Mouse (Mus musculus) gastrocnemius, postnatal 4 days (tissue): ENCODE measurements around the gene Chrna1. TPM values are rescaled to one million over a fixed set of nuclear protein-coding genes. Genes with fewer than 3 reads are reported as not detected.

Source experiments
- DNase-seq, 2 experiments: peaks; one replicate each; pipeline ENCODE4 v3.0.0; 2021 to 2022; ENCODE audit warnings: low spot score in 2 of 2, mixed read lengths in 2 of 2
- long read RNA-seq, 2 experiments: library from polyadenylated mRNA; stranded (forward); transcript quantifications; one replicate each; pipeline ENCODE4 v2.0.0; 2021
- total RNA-seq, 2 experiments: library from RNA; stranded (reverse); gene quantifications; 2 replicates each; pipeline ENCODE4 v1.2.3; 2021

Chrna1 gene
- total RNA-seq, result 10 to 100 TPM; 48.3 to 50.8 TPM
- long read RNA-seq, experiment 1, full-length matches to known transcripts, result 213 of 222 reads
- long read RNA-seq, experiment 1, partial matches to known transcripts, result 7 of 222 reads
- long read RNA-seq, experiment 1, other reads (novel, unspliced or antisense), result 2 of 222 reads
- long read RNA-seq, experiment 2, full-length matches to known transcripts, result 225 of 235 reads
- long read RNA-seq, experiment 2, partial matches to known transcripts, result 2 of 235 reads
- long read RNA-seq, experiment 2, other reads (novel, unspliced or antisense), result 8 of 235 reads

DNA sequence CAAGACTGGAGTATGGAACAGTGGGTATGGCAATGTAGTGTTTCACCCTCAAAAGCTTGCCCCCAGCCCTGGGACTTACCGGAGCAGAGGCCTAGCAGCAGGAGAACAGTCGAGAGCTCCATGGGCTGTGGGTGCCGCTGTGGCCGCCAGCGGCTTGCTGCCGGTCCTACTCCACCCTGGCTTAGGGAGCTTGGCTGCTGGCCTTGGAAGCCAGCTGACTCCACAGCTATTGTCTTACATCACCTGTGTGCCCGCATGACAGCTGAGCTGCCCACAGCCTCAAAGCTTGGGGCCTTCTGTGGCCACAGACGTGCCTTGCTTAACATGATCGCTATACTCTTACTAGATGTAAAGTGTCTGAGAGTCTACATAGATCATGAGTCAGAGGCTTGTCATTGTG lies at the start of gene Chrna1:
Gene Chrna1, minus strand, starts transcription at position 173 of the 400 bp plus-strand sequence.
- no peak for DNase-seq

DNA sequence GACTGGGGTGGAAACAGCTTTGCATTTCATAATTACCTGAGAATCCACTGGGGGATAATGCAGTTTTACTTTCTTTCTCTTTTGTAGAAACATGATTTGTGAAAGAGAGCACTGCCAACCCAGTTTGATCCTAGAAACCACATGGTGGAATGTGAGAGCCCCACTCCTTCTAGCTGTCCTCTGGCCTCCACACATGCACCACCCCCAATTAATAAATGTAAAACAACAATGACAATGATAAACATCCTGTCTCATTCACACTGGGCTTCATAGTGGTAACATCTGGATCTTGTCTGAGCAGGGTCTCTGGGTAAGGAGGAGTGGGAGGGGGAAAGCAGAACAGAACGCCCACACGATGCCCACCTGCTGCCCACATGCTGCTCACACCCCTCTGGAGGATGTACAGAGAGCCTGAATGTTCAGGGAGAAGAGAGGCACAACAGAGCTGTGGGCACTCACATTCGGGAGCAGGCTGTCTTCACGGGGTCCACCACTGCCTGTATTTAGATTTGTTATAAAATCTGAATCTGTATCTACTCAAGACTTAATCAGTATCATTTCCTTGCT lies 38.4 kb upstream of the Chrna1 start:
- no peak for DNase-seq

DNA sequence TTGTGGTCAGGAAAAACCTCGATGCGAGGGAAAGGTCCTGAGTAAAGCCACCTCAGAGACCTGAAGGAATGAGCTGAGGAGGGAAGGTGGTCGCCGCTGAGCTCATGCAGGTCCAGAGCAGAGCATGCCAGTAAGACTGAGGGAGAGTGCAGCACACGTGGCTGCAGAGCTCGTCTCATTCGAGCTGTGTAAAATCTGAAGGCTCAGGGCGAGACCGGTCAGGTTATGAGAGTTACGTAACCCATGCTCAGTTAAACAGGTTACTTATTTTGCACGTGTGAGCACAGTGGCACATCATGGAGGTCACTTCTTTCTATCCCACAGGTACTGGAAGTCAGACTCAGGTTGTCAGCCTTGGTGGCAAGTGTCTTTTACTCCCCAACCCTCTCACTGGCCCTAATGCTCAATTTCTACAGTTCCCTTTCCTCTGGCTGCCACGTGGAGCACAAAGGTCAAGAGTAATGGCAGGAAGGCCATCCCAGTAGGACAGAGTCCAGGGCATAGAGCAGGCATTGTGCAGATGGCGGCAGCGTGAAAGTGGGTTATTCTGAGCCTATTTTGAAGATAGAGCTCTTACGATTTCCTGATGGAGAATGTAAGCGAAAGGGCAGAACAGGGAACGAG lies 36.4 kb upstream of the Chrna1 start:
- no peak for DNase-seq

DNA sequence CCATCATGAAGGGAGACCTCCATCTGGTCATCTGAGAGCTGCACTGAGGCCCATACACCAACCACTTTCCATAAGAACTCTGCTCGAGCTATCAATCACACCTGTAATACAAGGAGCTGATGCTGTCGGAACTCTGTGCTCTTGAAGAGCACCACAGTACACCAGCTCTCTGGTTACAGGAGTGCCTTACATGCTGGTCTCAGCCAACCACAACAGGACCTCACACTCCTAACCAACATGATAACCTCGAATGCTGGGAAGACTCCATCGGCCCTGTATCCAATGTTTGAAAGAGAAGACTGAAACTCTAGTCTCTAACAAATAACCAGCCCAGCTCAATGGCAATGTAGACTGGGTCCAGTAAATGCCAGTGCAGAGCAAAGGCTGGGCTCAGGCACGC lies 35.3 kb upstream of the Chrna1 start:
- no peak for DNase-seq

DNA sequence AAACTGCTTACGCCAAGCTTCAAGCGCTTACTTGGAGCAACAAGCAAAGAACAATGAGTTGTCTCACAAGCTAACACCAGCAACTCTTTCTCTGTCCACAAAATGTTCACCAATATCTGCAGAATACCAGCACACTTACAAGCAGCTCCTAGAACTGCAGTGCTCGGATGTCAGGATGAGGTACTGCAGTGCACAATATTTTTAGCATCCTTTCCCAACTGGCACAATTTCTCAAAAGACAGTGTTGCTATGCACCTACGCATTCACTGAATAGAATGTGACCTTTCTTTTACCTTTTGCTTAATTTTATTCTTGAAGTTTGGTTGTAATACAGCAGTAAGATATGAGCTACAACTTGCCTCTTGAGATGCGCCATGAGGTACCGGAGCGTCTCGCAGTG lies 34.2 kb upstream of the Chrna1 start:
- no peak for DNase-seq

DNA sequence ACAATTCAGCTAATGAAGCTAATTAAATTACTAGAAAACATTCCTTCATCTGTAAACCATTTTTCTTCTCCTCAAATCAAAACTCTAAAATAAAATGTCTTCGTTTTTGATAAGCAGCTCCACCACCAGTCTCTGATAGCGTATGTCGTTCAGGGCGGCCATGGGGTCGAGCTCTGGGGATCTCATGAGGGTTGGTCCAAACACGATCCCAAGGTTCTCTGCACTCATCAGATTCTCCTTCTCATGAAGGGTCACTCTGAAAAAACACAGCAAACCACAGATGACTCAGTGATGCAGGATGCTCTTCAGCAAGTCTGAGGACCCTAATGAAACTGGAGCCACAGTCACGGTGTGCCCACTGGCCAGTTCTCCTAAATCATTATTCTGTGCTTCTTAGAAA lies 32.8 kb upstream of the Chrna1 start:
- DNase-seq, result no peak

DNA sequence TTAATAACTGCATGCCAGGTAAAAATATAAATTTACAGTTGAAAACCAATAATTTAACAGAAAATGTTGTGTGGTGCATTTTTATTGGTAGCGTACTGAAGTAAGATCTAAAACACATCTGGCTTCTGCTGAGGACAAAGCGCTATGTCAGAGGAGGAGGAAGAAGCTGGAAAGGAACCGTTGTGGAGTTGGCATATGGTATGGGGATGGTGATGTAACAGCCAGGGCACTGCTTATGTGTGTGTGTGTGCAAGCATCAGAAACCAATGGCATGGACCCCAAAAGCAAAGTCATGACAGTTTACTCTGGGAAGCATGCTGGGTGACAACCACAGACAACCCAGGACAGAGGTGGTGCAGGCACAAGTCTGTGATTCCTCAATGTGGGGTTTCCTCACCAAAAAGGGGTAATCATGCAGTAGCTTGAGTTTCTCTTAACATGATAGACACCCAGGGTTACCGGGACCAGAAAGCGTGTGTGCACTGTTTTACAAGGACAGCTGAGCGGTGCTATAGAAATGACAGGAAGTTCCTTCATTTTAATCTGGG lies 32.3 kb upstream of the Chrna1 start:
- no peak for DNase-seq

DNA sequence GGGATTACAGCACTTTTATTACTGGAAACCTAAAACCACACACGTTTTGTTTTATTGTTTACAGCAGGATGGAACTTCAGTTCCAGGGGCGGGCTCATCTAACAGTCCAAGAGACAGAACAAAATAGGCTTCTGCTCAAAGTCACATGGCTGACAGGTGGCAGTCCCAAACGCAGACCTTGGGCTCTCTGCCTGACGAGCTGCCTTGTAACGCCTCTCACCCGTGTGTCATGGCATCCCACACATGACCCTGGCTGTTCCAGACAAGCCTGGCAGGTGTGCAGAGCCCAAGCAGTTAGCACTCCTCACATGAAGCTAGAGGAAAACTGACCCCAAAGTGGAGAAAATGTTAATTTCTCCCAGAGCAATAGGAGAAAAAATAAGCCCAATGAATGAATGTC lies 31.7 kb upstream of the Chrna1 start:
- no peak for DNase-seq

DNA sequence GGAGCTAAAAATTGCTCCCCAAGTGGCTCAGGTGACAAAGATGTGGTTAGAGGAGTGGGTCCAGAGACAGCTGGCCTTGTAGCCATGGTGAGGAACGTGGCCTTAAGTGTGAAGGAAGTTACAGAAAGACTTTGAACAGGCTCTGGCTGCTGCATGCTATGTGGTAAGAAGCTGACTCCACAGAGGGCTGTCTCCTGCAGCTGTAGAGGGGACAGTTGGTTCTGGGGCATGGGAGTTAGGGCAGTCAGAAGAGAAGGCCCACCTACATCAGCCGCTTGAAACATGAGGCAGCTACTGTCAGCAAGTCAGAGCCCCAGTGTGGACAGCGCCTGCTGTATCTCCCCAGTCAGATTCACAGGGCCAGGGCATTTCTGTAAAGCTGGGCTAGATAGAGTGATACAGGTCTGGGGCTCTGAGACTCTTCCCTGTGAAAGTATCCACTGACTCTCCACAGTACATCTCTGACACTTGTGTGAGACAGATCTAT lies 29.6 kb upstream of the Chrna1 start:
- no peak for DNase-seq

DNA sequence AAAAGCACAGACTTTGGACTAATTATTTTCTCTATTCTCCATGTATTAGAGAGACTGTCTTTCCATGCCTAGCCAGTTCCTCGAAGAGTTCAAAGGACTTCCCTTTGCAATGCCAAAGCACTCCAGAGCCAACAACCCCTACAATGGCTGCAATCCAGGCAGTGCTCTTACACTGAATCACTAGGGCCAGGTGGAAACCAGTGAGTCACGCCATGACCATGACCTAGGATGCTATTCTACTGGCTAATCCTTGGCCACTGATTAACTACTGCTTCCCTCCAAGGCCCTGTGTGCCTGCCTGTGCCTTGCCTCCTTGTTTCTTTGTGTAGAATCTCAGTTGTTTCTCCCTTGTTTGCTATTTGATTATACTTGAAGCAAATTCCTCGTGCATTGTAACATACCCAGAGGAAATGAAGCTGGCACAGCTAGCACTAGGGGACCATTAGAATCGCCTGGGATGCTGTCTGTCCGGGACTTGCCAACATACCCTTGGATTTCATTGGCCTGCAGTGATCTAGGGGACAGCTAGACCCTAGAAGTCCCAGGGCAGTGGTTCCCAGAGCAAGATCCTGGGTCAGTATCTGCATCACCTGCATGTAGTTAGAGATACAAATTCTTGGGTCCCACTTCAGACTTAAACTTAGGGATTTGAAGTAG lies 29.1 kb upstream of the Chrna1 start:
- no peak for DNase-seq

DNA sequence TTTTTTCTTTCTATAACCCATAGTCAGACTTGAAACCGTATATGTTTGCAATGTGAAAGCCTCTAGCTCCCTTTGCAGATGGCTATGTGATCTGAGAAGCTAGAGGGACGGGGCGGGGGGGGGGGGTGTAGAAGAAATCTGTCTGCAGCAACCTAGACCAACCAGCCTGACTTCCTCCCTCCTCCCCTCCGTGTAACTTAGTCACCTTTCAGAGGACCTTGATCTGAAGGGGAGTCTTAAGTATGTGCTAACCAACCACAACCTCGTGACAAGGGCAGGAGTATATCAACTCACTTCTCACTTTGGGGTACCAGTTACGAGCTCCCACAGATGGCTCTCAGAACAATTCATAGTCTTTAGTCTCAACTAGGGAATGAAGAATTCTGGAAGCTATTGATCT lies 28.3 kb upstream of the Chrna1 start:
- DNase-seq, result no peak

DNA sequence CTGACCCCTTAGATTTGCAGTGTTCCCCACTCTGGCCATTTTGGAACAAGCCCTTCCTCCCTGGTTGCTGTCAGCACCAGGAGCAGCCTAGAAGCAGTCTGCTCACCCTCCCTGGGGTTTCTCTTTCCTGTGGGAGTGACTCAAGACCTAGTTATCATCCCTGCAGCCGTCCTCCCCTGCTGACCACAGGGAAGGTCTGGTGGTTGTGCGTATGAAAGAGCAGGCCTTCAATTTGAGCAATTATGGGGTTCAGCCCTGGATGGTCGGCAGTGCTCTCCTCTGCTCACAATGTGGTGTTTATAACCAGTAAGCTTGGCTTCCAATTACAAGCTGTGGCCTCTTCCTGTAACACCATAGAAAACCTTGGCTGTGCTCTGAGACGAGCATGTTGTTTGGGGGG lies 27.5 kb upstream of the Chrna1 start:
- no peak for DNase-seq

DNA sequence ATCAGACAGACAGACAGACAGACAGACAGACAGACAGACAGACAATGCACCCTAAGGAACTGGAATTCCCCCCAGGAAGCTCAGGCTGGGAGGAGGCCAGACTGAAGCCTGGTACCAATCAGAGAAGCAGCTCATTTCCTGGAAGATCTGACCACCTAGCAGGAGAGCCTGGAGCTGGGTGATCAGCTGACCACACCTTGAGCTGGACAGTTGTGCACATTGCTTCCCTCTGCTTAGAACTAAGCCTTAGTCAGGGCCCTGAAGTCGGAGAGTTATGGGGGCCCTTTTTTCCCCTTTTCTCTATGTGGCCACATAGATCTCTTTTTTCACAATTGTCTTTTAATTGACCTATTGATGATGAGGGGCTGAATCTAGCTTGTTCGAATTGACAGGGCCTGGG lies 27.0 kb upstream of the Chrna1 start:
- DNase-seq, result no peak

DNA sequence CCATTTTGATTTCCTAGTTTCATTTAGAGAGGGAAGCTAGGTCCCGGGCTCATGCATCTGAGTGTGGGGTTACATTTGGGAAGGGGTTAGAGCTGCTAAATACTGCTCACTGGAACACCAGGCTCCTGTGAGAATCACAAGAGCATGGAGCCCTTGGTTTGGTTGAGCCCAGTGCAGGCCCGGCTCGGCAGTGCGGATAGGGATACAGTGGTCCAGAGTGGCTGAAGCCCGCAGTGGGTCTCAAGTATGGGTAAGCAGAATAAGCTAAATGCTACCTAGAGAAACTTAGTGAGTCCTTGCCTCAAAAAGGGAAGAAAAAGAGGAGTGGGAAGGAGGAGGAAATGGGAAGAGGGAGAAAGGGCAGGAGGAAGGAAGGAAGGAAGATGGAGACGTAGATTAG lies 26.5 kb upstream of the Chrna1 start:
- DNase-seq, result no peak

DNA sequence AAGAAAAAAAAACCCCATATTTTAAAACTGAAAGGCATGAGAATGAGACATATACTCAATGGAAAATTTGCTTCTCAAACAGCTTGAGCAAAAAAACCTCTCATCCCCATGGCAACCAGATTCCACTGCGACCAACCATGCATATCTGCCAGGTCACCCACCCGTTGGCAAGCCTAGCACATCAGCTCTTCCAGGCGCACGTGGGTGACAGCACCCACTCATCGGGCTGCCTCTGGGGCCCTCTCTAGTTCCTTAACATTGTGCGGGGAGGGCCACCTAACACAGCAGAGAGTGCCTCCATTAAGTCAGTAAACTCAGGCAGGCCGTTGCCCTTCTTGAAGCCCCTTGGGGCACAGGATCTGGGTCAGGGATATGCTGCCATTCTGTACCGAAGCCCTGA lies 24.9 kb upstream of the Chrna1 start:
- no peak for DNase-seq

DNA sequence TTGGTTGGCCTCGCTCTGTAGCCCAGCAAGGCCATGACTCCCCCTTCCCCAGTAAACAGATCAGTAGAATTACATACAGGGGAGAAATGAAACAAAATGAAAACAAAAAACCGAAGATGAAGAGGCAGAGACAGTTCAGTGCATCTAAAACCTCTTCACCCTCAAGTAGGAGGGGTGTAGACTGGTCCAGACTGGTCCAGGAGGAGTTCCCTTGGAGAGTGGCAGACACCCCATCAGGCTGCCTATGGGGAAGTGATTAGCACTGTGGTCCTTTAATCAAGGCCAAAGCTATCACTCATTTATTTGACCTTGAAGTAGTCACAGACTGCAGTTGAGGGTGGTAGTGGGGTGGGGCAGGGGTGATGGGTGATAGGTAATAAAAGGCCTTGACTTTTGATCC lies 24.4 kb upstream of the Chrna1 start:
- DNase-seq, result no peak

DNA sequence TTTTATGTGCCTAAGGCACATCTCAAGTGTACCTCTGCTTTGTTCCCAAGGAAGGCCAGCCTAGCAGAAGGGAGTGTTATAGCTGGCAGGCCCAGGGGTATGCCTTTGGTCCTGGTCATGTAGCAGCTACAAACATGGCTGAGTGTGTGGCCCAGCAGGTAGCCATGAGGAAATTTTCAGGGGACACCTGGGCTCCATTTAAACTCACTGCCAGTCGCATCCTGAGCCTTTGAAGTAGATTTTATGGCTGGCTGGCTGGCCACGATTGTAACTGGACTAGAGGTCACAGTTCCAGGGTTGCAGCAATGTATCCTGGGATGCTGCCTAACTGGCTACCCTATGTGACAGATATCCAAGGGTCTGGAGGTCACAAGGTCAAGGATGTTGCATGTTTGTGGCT lies 20.5 kb upstream of the Chrna1 start:
- DNase-seq, result no peak

DNA sequence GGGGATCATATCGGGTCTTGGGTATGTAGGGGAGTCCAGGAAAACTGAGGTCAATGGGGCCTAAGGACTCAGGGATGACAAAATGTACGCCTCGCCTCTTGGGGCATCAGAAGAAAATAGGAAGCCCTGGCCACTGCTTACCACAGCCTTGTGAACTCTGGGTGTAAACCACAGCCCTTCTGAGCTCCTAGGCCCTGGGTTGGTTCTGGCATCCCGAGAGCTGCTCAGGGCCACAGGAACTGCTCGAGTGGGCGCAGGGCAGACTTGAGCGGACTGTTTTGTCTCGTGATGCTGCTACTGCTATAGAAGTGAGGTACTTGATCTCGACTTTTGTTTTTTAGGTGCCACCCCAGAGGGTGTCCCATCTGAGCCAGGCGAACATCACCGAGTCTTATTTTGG lies 17.6 kb upstream of the Chrna1 start:
- no peak for DNase-seq

DNA sequence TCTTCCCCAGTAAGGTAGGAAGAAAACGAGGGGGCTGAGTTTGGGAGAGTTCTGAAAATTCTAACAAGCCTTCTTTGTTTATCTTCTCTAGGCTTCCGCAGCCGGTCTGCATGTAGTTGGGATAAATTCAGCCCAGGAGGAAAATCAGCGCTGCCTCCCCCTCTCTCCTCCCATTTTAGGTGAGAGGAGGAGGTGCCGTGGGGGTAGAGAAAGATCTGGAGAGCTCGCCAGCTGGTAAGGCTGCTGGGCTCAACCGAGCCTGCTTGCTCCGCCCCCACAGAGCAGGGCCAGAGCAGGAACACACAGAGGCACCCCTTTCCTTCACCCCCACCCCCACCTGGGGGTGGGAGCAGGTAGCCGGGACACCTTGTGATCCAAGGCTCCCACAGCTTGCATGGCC lies 16.6 kb upstream of the Chrna1 start:
- DNase-seq, result no peak

DNA sequence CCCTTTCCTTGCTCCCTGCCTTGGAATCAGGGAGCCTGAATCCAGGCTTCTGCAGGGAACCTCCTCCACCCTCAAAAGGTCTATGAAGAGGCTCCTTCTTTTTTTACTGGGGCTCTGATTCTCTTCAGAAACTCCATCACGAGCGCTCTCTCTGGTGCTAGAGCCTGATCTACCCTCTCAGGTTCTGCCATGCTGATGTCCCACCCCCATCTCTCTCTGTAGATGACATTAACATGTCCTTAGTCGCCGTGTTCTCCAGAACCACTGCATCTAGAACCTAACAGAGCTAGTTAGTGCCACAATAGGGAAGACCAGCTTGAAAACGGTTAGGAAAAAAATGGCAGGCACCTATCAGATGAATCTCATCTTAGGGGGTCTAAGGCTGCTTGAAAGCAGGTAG lies 16.2 kb upstream of the Chrna1 start:
- DNase-seq, result no peak

DNA sequence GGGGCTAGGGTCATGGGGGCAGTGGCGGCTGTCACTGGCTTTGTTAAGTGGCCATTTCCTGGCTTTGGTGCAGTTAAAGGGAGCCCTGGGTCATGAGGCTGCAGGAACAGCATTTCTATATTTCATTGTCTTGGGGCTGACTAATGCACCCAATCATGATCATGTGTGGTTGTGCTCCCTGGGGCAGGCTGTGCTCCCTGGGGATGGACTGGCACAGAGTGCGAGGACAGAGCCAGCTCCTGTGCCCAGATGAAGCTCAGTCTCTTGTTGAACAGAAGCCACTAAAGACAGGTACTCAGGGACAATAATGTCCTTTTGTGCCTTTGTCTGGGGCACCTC lies 12.9 kb upstream of the Chrna1 start:
- no peak for DNase-seq
